Mouse (Mus musculus) left cerebral cortex, adult 2 months (tissue): ENCODE results near the gene Eif3m. TPM values are rescaled to one million over a fixed set of nuclear protein-coding genes. Genes with fewer than 3 reads are reported as not detected.

Source experiments
- DNase-seq, 2 experiments: peaks; one replicate each; pipeline ENCODE4 v3.0.0; 2021 to 2022; ENCODE audit warnings: low spot score in 2 of 2, mixed read lengths in 1 of 2; ENCODE audit errors: extremely low spot score in 1 of 2
- H3K27ac ChIP-seq: fragments of 200-600 bp; 2 replicates; pipeline ENCODE4 v1.8.1; 2022
- H3K4me3 ChIP-seq: fragments of 200-600 bp; 2 replicates; pipeline ENCODE4 v1.8.1; 2022
- CTCF ChIP-seq: fragments of 200-600 bp; IDR thresholded peaks from 2 replicates; pipeline ENCODE4 v1.8.1; 2022; ENCODE audit warnings: antibody characterized with exemption, mild to moderate bottlenecking, moderate library complexity
- intact Hi-C: fragments of 180-260 bp; cut with DNase I; formaldehyde crosslinking; loops from one replicate; pipeline ENCODE4 v1.15.1; 2025
- long read RNA-seq, 2 experiments: library from polyadenylated mRNA; stranded (forward); transcript quantifications; one replicate each; pipeline ENCODE4 v2.0.0; 2021; ENCODE audit warnings: borderline mapping rate in 2 of 2
- total RNA-seq, 2 experiments: library from RNA; stranded (reverse); gene quantifications; 2 replicates each; pipeline ENCODE4 v1.2.3; 2021

The Eif3m gene
- 10 to 100 TPM; 83.4 to 89.8 TPM for total RNA-seq
- long read RNA-seq, experiment 1, transcript Eif3m-201 (11 exons, 1,283 nt) = major isoform, 36 of 39 reads
- long read RNA-seq, experiment 1, partial matches to known transcripts = 2 of 39 reads
- long read RNA-seq, experiment 1, other reads (novel, unspliced or antisense) = 1 of 39 reads
- long read RNA-seq, experiment 2, transcript Eif3m-201 (11 exons, 1,283 nt) = major isoform, 28 of 32 reads
- long read RNA-seq, experiment 2, partial matches to known transcripts = 2 of 32 reads
- long read RNA-seq, experiment 2, other reads (novel, unspliced or antisense) = 2 of 32 reads

GRCm38 (mm10) chr2:105016967-105017287, at the start of gene Eif3m:
Gene Eif3m, minus strand, starts transcription at chr2:105017080.
- no peak for TF ChIP-seq CTCF
- intact Hi-C loops = loop anchor here (2.0 to 5.0 kb wide), 2 partner anchors 200 to 425 kb away; partner anchors contain the start of genes Cstf3 and Qser1
- peak; percentile 93 to 96 for DNase-seq
- H3K4me3 ChIP-seq = peak within 1 kb of the TSS; percentile 87
- H3K27ac ChIP-seq = peak within 1 kb of the TSS; percentile 90

- H3K4me3 ChIP-seq = no peak overlapping the region
- intact Hi-C loops = no loop called here
- H3K27ac ChIP-seq = no peak overlapping the region
- DNase-seq = no peak
- TF ChIP-seq CTCF = no peak
Measured at GRCm38 (mm10) chr2:105062741-105063372, 46.0 kb upstream of the Eif3m start.

- Histone ChIP-seq H3K4me3 (no peak overlapping the region), H3K27ac (no peak overlapping the region)
- no peak for TF ChIP-seq CTCF
- no peak for DNase-seq
- intact Hi-C loops = no loop called here
Measured at GRCm38 (mm10) chr2:105058577-105059116, 41.8 kb upstream of the Eif3m start.

DNA sequence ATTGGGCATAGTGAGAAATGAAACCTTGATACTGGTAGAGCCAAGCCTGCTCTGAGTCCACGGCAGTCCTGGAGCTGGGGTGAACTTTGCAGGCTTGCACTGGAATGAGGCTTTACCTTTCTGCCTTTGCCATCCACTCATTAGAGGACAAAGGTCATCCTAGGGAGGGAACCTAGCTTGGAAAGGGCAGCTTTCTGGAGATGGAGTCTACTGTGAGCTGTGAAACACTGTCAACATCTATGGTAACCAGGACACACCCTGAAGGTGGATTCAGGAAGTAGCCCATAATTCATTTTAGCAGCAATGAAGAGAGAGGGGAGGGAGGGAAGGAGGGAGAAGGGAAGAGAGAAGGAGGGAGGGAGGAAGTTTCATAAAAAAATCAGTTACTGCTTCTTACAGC, 38.6 kb upstream of the Eif3m start:
- TF ChIP-seq CTCF = no peak
- intact Hi-C loops = no loop called here
- Histone ChIP-seq H3K27ac (no peak overlapping the region), H3K4me3 (no peak overlapping the region)
- DNase-seq = no peak

GRCm38 (mm10) chr2:105048301-105048700, 31.4 kb upstream of the Eif3m start:
- no peak for TF ChIP-seq CTCF
- DNase-seq = no peak
- H3K4me3 ChIP-seq = no peak overlapping the region
- intact Hi-C loops = no loop called here
- H3K27ac ChIP-seq = no peak overlapping the region

DNA sequence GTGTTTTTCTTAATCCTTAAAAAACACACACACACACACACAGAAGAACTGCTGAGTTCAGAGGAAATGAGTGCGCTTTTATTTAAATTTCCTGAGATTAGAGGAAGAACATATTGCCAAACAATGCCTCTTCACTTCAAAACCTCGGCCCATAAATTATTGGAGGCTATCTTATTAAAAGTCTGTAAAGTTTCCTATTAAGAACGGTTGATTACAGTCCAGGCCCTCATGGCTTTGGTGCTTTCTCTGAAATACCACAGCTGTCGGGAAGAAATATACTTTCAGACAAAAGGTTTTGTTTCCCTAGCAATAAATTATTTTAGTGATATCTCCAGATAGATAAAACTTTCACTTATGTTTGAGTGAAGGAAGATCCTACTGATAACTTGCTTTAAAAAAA, 26.3 kb upstream of the Eif3m start:
- intact Hi-C loops = no loop called here
- no peak for TF ChIP-seq CTCF
- Histone ChIP-seq H3K27ac (no peak overlapping the region), H3K4me3 (no peak overlapping the region)
- no peak for DNase-seq

DNA sequence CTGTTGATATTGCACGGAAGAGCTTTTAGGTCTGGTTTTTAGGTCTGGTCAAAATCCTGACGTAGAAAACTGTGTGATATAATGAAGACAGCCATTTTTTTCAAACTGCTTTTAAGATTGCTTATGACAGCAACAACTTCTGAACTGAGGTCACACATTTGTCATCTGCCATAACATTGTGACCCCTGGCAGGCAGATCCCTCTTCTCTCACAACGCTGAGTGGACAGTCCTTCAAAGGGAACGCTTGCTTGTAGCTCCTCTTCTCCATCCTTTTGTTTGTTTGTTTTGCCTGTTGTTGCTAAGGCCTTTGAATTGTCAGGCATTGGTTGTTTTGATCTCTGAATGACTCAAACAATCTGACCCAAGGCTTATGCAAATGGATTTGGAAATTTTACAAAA, 24.0 kb upstream of the Eif3m start:
- H3K4me3 ChIP-seq = no peak overlapping the region
- H3K27ac ChIP-seq = no peak overlapping the region
- TF ChIP-seq CTCF = no peak
- DNase-seq = no peak
- intact Hi-C loops = no loop called here

DNA sequence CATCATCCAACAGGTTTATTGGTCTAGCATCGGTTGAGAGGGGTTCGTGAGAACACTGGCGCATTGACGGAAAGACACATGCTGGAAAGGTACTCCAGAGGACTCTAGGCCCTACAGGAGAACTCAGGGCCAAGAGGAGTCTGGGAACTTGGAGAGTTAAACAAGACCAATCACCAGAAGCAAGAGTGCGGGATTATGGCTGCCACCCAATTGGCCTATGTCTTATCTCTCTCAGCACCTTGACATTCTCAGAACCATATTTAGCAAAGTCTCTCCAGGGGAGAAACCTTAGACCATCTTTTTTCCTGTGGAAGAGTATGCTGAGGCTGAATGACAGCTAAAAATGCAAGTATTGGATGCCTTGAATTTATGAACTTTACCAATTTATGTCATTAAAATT, 22.0 kb upstream of the Eif3m start:
- TF ChIP-seq CTCF = no peak
- H3K27ac ChIP-seq = no peak overlapping the region
- intact Hi-C loops = no loop called here
- no peak overlapping the region for H3K4me3 ChIP-seq
- no peak for DNase-seq

DNA sequence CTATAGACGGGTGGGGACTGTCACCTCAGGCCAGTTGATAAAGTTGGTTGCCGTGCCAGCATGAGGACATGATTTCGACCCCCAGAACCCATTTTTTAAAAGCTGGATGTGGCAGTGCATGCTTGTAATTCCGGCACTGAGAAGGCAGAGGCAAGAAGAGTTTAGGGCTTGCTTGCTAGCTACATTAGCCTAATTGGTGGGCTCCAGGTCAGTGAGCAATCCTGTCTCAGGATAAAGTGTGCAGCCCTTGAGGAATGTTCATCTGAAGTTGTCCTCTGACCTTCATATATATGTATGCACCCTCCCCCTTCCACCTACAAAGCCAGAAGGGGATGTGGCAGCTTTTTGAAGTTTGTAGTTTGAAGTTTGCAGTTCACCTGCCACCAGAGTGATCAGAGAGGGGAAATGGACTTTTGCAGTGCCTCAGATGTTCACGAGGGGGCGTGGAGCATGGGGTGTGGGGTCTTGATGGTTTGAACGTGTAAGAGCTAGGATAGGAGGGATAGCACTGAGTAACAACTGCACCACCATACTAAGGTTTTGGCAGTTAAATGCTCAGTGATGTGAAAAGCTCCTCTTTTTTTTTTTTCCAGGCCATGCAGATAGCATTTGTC, 21.2 kb upstream of the Eif3m start:
- intact Hi-C loops = no loop called here
- no peak for DNase-seq
- Histone ChIP-seq H3K27ac (no peak overlapping the region), H3K4me3 (no peak overlapping the region)
- no peak for TF ChIP-seq CTCF

DNA sequence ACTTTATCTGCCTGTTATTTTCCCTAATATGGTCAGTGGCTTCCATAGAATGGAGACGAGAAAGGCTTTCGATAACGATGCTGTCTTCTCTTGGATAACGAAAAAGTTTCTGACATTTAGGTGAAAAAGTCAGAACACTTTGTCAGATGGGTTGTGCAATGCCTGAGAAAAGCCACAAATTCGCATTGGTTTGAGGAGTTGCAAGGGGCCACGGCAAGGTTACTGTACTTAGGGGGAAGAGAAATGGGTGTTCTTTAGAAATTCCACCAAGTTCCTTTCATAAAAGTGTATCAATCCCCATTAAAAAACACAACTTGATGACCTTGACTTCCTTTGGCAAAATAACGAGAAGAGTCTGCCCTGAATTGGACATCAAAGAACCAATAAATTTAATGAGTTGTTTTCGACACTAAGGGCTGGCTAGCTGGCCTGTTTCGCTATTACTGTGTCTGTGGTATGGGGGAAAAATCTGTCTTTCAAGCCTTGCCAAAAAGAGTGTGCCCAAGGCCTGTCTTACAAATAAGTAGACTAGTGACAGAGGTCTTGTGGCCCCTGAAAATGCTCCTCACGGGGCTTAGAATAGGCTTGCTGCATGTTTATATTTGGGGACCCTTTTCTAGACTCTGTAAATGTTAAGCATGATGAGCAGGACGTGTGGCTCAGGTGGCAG, 19.7 kb upstream of the Eif3m start:
- intact Hi-C loops = no loop called here
- DNase-seq = no peak

DNA sequence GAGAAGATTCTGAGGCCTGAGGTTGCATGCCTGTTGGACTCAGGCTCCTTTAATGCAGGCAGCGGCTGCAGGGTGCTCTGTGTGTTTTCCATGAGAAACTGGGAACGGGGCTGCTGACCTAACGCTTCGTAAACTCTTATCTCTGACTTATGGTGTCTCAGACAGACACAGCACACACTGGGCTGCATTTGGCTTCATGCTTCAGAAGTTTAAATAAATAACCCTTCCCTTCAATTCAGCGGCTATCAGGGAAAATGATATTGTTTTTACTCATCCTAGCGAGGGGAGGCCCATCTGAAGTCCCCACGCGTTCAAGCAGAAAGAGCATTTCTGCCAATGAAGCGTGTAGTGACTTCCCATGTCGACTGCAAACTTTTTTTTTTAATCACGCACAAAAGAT, 19.1 kb upstream of the Eif3m start:
- intact Hi-C loops = no loop called here
- Histone ChIP-seq H3K4me3 (no peak overlapping the region), H3K27ac (no peak overlapping the region)
- no peak for TF ChIP-seq CTCF
- DNase-seq = no peak

More for the DNA sequence above, 19.7 kb upstream of the Eif3m start:
- no peak overlapping the region for H3K4me3 ChIP-seq
- TF ChIP-seq CTCF = no peak
- no peak overlapping the region for H3K27ac ChIP-seq

DNA sequence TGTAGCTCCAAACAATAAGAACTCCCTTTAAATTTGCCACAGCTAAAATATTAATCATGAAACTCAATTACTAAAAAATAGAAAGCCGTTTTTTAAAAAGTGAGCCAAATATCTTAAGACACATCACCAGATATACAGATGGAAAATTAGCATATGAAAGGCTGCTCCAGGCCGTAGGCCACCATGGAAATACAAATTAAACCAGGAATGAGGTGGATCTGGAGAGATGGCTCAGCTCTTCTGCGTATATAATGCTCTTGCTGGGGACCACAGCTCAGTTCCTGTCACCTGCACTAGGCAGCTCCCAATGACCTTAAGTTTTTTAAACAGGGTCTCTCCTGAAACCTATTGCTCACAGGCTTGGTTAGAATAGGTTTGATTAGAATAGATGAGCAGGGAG, 17.2 kb upstream of the Eif3m start:
- intact Hi-C loops = no loop called here
- H3K27ac ChIP-seq = no peak overlapping the region
- no peak for DNase-seq
- no peak for TF ChIP-seq CTCF
- H3K4me3 ChIP-seq = no peak overlapping the region
